Mouse (Mus musculus) hindbrain, postnatal 0 days (tissue): ENCODE measurements around the gene Tecta. TPM values are rescaled to one million over a fixed set of nuclear protein-coding genes. Genes with fewer than 3 reads are reported as not detected.
A peak's percentile ranks its signal among the peaks of the same experiment; 100 is the strongest.

ENCODE experiments used
- ATAC-seq: fragments of 200-750 bp; cut with Nextera tagmentation; 2 replicates; pipeline ENCODE4 v1.8.0; 2017; ENCODE audit warnings: mild to moderate bottlenecking, moderate TSS enrichment, moderate library complexity
- DNase-seq: peaks from one replicate; pipeline ENCODE4 v3.0.0-alpha.2; 2015; ENCODE audit warnings: low spot score
- H3K27ac ChIP-seq: fragments of 300-500 bp; sonication (generic); 2 replicates; pipeline ENCODE4 v1.5.1; 2014; ENCODE audit warnings: mild to moderate bottlenecking
- H3K27me3 ChIP-seq: fragments of 300-500 bp; sonication (generic); 2 replicates; pipeline ENCODE4 v1.6.1; 2014; ENCODE audit warnings: low read length, mixed read lengths; ENCODE audit not compliant: insufficient read depth
- H3K36me3 ChIP-seq: fragments of 300-500 bp; sonication (generic); 2 replicates; pipeline ENCODE4 v1.6.1; 2014; ENCODE audit warnings: low read length, mixed read lengths; ENCODE audit not compliant: insufficient read depth
- H3K4me1 ChIP-seq: fragments of 300-500 bp; sonication (generic); 2 replicates; pipeline ENCODE4 v1.6.1; 2014; ENCODE audit warnings: antibody characterized with exemption, low read length, mixed read lengths; ENCODE audit not compliant: insufficient read depth
- H3K4me2 ChIP-seq: fragments of 300-500 bp; sonication (generic); 2 replicates; pipeline ENCODE4 v1.6.1; 2014; ENCODE audit warnings: low read depth, mild to moderate bottlenecking, low read length, moderate library complexity, mixed read lengths
- H3K4me3 ChIP-seq: fragments of 300-500 bp; sonication (generic); 2 replicates; pipeline ENCODE4 v1.5.1; 2014; ENCODE audit warnings: low read length
- H3K9ac ChIP-seq: fragments of 300-500 bp; sonication (generic); replicated peaks from 2 replicates; pipeline ENCODE4 v1.6.1; 2014; ENCODE audit warnings: mild to moderate bottlenecking, low read length, moderate library complexity, mixed read lengths
- H3K9me3 ChIP-seq: fragments of 300-500 bp; sonication (generic); 2 replicates; pipeline ENCODE4 v1.6.1; 2016; ENCODE audit warnings: low read length, mixed read lengths
- CTCF ChIP-seq: IDR thresholded peaks from 2 replicates; pipeline ENCODE4 v1.5.1; 2016; ENCODE audit warnings: antibody characterized with exemption, control low read depth, low read depth
- WGBS: fragments of 180-500 bp; shearing (Covaris S2); extraction: QIAGEN DNeasy Blood & Tissue Kit; methylation state at CpG from one replicate; pipeline ENCODE4 v1.1.7; 2014; 5-methylcytosine and 5-hydroxymethylcytosine counted together
- polyA plus RNA-seq: library from polyadenylated mRNA; unstranded; fragments of >200 nt; fragmentation: Nextera tagmentation; extraction: Ambion mirVana; gene quantifications from 2 replicates; pipeline ENCODE4 v1.2.1, GENCODE M21; 2015
- total RNA-seq: library from RNA; depleted of rRNA; stranded (reverse); fragments of >200 nt; gene quantifications from 2 replicates; pipeline ENCODE4 v1.2.3, GENCODE M21; 2014

Tecta gene
- total and polyA plus RNA-seq, 2 experiments from 2014 or later: 0.16 to 0.43 TPM

- no peaks in the 10 kb centered on the region for H3K9me3 ChIP-seq
- no peak overlapping the region for H3K27ac ChIP-seq
- no peak overlapping the region for H3K4me2 ChIP-seq
- WGBS: 32% methylated on average over 4 of the region's 4 CpGs
- no peak overlapping the region for H3K4me3 ChIP-seq
- no peak for TF ChIP-seq CTCF
- ATAC-seq (no peak), DNase-seq (no peak)
- H3K27me3 ChIP-seq: no peaks in the 10 kb centered on the region
- H3K36me3 ChIP-seq: no peaks in the 10 kb centered on the region
- no peaks in the 10 kb centered on the region for H3K4me1 ChIP-seq
- no peak overlapping the region for H3K9ac ChIP-seq
These were observed 60.6 kb downstream of the Tecta start for GRCm38 (mm10) chr9:42339151-42339550.

DNA sequence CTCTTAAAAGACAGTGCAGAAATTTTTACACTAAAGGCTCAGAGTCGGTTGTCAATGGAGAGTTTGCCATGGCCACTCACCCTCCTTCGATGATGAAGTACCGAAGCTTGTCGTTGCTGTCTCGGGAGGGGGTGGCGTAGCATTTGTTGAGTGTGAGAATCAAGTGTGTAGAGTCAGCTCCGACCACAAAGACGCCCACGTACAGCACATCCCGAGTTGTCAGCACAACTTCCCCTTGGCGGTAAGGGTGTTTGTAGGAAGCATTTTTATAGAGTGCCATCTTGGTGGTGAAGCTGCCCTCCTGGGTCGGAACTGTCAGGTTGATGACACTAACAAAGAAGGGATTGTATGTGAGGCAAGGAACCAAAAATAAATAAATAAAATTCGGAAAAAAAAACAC is 62.7 kb downstream of the Tecta start:
- H3K4me3 ChIP-seq: no peak overlapping the region
- H3K27me3 ChIP-seq: no peaks in the 10 kb centered on the region

GRCm38 (mm10) chr9:42336575-42336974 is 63.2 kb downstream of the Tecta start:
- no peaks in the 10 kb centered on the region for H3K4me1 ChIP-seq
- ATAC-seq: no peak
- DNase-seq: no peak
- 88% methylated on average over 1 of the region's 1 CpGs for WGBS
- no peak overlapping the region for H3K9ac ChIP-seq
- no peak overlapping the region for H3K4me2 ChIP-seq
- no peak for TF ChIP-seq CTCF
- no peaks in the 10 kb centered on the region for H3K36me3 ChIP-seq
- H3K27ac ChIP-seq: no peak overlapping the region
- H3K27me3 ChIP-seq: no peaks in the 10 kb centered on the region
- H3K4me3 ChIP-seq: no peak overlapping the region
- H3K9me3 ChIP-seq: no peaks in the 10 kb centered on the region

More for the DNA sequence above, 62.7 kb downstream of the Tecta start:
- Histone ChIP-seq H3K36me3 (no peaks in the 10 kb centered on the region), H3K27ac (no peak overlapping the region), H3K9me3 (no peaks in the 10 kb centered on the region), H3K4me1 (no peaks in the 10 kb centered on the region), H3K9ac (no peak overlapping the region), H3K4me2 (no peak overlapping the region)
- TF ChIP-seq CTCF: no peak
- DNase-seq (no peak), ATAC-seq (no peak)
- 74% methylated on average over 13 of the region's 13 CpGs for WGBS

DNA sequence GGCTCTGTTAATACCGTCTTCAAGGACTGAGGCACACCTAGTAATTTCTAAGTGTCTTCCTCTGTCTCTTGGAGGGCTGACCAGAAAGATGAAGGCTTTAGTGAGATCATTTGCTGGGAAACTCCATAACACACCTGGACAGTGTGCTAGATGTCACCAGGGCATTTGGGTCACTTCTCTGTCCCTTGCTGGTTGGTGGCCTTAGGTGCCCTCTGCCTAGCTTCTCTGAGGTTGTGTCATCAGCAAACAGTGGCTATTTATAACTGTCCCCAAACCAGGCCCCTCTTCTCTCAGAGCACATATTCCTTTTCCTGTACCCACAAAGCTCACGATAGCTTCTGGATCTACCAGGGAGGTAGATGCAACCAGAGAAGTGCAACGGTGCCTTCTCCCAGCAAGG is 64.8 kb downstream of the Tecta start:
- Histone ChIP-seq H3K27me3 (no peaks in the 10 kb centered on the region), H3K36me3 (no peaks in the 10 kb centered on the region), H3K4me1 (no peaks in the 10 kb centered on the region), H3K4me3 (no peak overlapping the region), H3K27ac (no peak overlapping the region), H3K9me3 (no peaks in the 10 kb centered on the region), H3K9ac (no peak overlapping the region), H3K4me2 (no peak overlapping the region)
- DNase-seq (no peak), ATAC-seq (no peak)
- 93% methylated on average over 3 of the region's 3 CpGs for WGBS
- no peak for TF ChIP-seq CTCF

GRCm38 (mm10) chr9:42332692-42333091 is 67.0 kb downstream of the Tecta start:
- WGBS: 55% methylated on average over 12 of the region's 12 CpGs
- H3K9me3 ChIP-seq: no peaks in the 10 kb centered on the region
- H3K36me3 ChIP-seq: no peaks in the 10 kb centered on the region
- H3K9ac ChIP-seq: no peak overlapping the region
- no peak overlapping the region for H3K4me2 ChIP-seq
- ATAC-seq (no peak), DNase-seq (no peak)
- H3K27ac ChIP-seq: no peak overlapping the region
- no peak for TF ChIP-seq CTCF
- H3K27me3 ChIP-seq: no peaks in the 10 kb centered on the region
- H3K4me3 ChIP-seq: no peak overlapping the region
- no peaks in the 10 kb centered on the region for H3K4me1 ChIP-seq

DNA sequence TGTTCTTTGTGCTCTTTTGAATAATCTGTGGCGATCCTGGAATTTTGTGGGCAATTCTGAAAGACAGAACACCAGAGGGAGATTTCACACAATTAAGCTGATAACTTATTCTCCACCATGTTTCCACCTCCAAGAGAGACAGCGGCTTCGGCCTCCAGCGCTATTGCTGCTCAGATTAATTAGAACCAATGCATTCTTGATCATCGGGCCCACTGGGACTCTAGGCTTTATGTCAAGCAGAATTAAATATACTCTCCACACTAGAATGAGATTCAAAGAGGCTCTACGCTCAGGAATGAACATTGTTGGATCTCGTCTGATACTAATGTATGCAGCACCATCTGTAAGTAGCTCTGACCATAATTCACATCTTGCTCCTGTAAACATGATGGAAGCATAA is 68.4 kb downstream of the Tecta start:
- DNase-seq (peak; percentile 39), ATAC-seq (no peak)
- Histone ChIP-seq H3K36me3 (no peaks in the 10 kb centered on the region), H3K9me3 (no peaks in the 10 kb centered on the region), H3K27ac (no peak overlapping the region), H3K4me3 (no peak overlapping the region), H3K4me2 (no peak overlapping the region), H3K9ac (no peak overlapping the region), H3K27me3 (no peaks in the 10 kb centered on the region), H3K4me1 (no peaks in the 10 kb centered on the region)
- TF ChIP-seq CTCF: no peak
- WGBS: 70% methylated on average over 7 of the region's 7 CpGs

DNA sequence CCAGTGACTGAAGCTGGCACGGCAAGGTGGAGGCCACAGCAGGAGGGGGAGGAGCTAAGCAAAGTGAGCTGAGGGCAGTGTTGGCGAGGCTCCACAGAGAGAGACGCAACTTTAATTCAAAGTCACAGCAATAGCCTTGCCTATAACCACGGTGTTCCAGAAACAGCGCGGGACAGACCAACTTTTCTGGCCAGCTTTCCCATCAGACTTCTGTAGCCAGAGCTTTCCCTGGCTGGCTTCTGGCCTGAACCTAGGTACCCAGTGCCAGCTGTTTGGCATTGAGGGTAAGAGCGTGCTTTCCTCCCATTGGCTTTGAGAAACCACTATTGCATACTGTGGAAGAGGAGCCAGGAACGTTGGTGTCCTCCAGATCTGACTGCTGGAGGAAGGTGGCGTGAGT is 70.0 kb downstream of the Tecta start:
- Histone ChIP-seq H3K4me1 (no peaks in the 10 kb centered on the region), H3K4me3 (no peak overlapping the region), H3K4me2 (no peak overlapping the region), H3K36me3 (no peaks in the 10 kb centered on the region), H3K9me3 (no peaks in the 10 kb centered on the region), H3K9ac (no peak overlapping the region), H3K27ac (no peak overlapping the region), H3K27me3 (no peaks in the 10 kb centered on the region)
- DNase-seq: peak; percentile 20
- no peak for TF ChIP-seq CTCF
- ATAC-seq: no peak
- 50% methylated on average over 9 of the region's 9 CpGs for WGBS
